Mouse (Mus musculus) lung, adult 2 months (tissue): ENCODE data around the gene Cuedc1. TPM values are rescaled to one million over a fixed set of nuclear protein-coding genes. Genes with fewer than 3 reads are reported as not detected.

Source experiments
- DNase-seq: peaks from one replicate; pipeline ENCODE4 v3.0.0; 2022
- H3K4me1 ChIP-seq: fragments of 200-500 bp; 2 replicates; pipeline ENCODE4 v1.6.1; 2011; ENCODE audit warnings: low read length; ENCODE audit not compliant: control insufficient read depth, insufficient read depth
- H3K4me3 ChIP-seq: fragments of 200-500 bp; replicated peaks from 2 replicates; pipeline ENCODE3; 2011; ENCODE audit warnings: low read depth, mild to moderate bottlenecking, control low read depth, low read length; ENCODE audit errors: extremely low read depth
- CTCF ChIP-seq: fragments of 200-500 bp; IDR thresholded peaks from 2 replicates; pipeline ENCODE4 v1.5.1; 2011; ENCODE audit warnings: mild to moderate bottlenecking, low read length, control low read depth; ENCODE audit not compliant: insufficient read depth
- POLR2A ChIP-seq: fragments of 200-500 bp; IDR thresholded peaks from 2 replicates; pipeline ENCODE4 v1.6.1; 2011; ENCODE audit warnings: low read depth, mild to moderate bottlenecking, control low read depth, low read length, borderline replicate concordance; ENCODE audit errors: extremely low read depth
- WGBS: fragments of 180-500 bp; shearing (Covaris S2); methylation state at CpG from one replicate; pipeline ENCODE4 v1.1.7; 2018; 5-methylcytosine and 5-hydroxymethylcytosine counted together
- polyA plus RNA-seq: library from polyadenylated mRNA; depleted of rRNA; stranded (reverse); fragments of >200 nt; gene quantifications from 2 replicates; pipeline ENCODE4 v1.2.3, GENCODE M21; 2012; rRNA removed

The Cuedc1 gene
- polyA plus RNA-seq, 1 experiment, result 42.9 TPM

DNA sequence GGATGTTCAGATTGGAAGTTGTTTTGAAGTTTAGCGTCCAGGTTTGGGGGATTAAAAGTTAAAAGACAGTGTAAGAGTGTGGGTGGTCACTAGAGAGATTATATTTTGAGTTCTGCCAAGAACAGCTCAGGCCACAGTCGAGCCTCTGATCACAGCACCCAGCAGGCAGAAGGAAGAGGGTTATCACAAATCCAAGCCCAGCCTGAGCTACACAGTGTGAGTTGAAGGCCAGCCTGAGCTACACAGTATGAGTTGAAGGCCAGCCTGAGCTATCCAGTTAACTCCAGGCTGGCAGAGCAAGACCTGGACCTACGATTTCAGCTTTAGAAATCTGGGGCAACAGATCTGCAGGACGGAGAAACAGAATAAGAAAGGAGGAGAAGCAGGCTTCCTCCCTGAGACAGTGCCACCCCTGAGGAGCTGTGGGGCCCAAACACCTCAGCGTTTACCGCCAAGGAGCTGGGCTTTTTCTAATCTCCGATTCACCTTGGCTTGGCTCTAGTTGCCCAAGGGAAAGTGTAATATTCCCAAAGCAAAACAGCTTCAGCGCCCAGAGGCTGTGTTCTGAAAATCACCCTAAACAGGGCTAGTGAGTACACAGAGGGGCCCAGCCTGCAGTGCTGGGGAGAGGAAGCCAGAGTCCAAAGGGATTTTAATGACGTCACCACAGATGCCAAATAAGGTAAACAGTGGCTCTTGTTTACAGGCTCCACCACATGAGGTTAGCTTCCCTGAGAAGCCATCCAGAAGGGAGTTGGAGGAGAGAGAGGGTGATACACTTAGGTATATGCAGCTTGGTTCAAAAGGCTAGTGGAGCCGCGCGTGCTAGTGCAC is 143.8 kb downstream of the Cuedc1 start:
- no peak for DNase-seq
- WGBS, result 63% methylated on average over 12 of the region's 12 CpGs
- Histone ChIP-seq H3K4me3 (no peak overlapping the region), H3K4me1 (no peaks in the 10 kb centered on the region)
- no peak for TF ChIP-seq CTCF
- no peak for TF ChIP-seq POLR2A

Other genes with a start within 250 kb of the Cuedc1 start
- 8.5 and 10.0 TPM in 2 replicates for gene Mks1, start 244.8 kb upstream of the Cuedc1 start, polyA plus RNA-seq
- gene Epx, start 222.5 kb upstream of the Cuedc1 start, polyA plus RNA-seq, result 0.24 TPM in 1 of 2 replicates, not detected in the other
- gene Olfr462, start 205.8 kb upstream of the Cuedc1 start, polyA plus RNA-seq, result not detected in 2 replicates
- not detected in 2 replicates for gene Olfr463, start 200.7 kb upstream of the Cuedc1 start, polyA plus RNA-seq
- gene Olfr464, start 177.1 kb upstream of the Cuedc1 start, polyA plus RNA-seq, result 0.34 and 0.53 TPM in 2 replicates
- gene Dynll2, start 110.5 kb upstream of the Cuedc1 start, polyA plus RNA-seq, result 91.2 and 105 TPM in 2 replicates
- 76.5 and 93.4 TPM in 2 replicates for gene Srsf1, start 50.7 kb upstream of the Cuedc1 start, polyA plus RNA-seq
- 22.4 and 26.5 TPM in 2 replicates for gene Vezf1, start 29.8 kb upstream of the Cuedc1 start, polyA plus RNA-seq
- 23.3 and 39.0 TPM in 2 replicates for gene Mrps23, start 106.3 kb downstream of the Cuedc1 start, polyA plus RNA-seq
- gene Ccdc182, start 196.0 kb downstream of the Cuedc1 start, polyA plus RNA-seq, result not detected in 2 replicates